Mouse (Mus musculus): ENCODE results near the gene Pinlyp. TPM values are rescaled to one million over a fixed set of nuclear protein-coding genes. Genes with fewer than 3 reads are reported as not detected.
A peak's percentile ranks its signal among the peaks of the same experiment; 100 is the strongest.
"Not testable (repeated sequence)": the region's sequence is repeated elsewhere in the genome, so short reads cannot be mapped to it uniquely, and the experiment has no call there.

Pinlyp gene
- polyA plus RNA-seq, 1 experiment from 2014 or later, result 0.26 TPM

DNA sequence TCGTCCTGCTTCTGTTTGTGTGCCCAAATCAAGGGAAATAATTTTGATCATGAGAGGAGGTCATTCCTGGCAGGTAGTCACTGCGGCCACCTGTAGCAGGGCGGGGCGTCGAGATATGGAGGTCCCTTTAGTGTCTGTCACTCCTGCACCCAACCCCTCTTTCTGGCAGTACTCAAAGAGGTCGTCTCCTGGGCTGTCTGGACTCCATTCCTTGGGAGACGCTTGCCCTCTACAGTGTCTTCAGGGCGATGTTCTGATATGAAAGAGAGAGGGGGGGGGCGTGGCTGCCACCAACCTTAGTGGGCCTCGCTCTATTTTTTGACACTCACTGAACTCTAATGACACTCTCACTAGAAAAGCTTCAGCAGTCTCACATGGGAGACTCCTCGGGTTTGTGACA lies 16.3 kb downstream of the Pinlyp start:
- TF ChIP-seq CTCF (IDR thresholded peaks at IDR 0.05), result no peak
- H3K27me3 ChIP-seq, result no peaks in the 10 kb centered on the region
- in situ Hi-C loops (cut with MboI; ENCODE audit: low pct_unique_long_range_greater_than_20kb), result no loop called here
- DNase-seq (ENCODE audit: low read depth, low spot score), result no peak
- ChIA-PET POLR2A (interaction anchor here (1.2 to 2.6 kb wide), 3 partner anchors 11 to 19 kb away, joined by 3 to 15 read pairs (median 7); partner anchors contain the start of genes Pinlyp and Xrcc1), CTCF (interaction anchor here (1.4 to 3.0 kb wide), 3 partner anchors 18 to 56 kb away, joined by 5 to 32 read pairs (median 10); partner anchors contain the start of genes Pinlyp, Xrcc1 and Zfp428)
- ATAC-seq, result no peak

DNA sequence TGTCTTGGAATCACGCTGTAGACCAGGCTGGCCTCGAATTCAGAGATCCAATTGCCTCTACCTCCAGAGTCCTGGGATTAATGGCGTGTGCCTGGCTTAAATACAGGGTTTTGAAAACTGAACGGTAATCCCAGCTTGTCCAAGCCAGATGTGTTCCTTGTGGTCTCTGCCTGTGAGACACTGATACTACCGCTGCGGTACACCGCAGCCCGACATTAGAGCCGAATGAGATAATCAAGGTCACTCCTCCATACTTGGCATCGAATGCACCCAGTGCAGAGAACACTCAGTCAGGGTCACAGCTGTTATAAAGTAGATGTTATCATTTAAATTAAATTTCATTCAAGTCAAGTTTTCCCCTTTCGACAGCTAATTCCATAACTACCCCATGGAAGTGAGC lies 17.1 kb downstream of the Pinlyp start:
- ATAC-seq (no peak), DNase-seq (ENCODE audit: low read depth, low spot score) (no peak)
- H3K27me3 ChIP-seq, result no peaks in the 10 kb centered on the region
- ChIA-PET CTCF (no interaction called here), POLR2A (interaction anchor here (0.6 kb wide), 1 partner anchor 44 kb away, joined by 4 read pairs; no protein-coding TSS in a partner anchor)
- in situ Hi-C loops (cut with MboI; ENCODE audit: low pct_unique_long_range_greater_than_20kb), result no loop called here
- no peak for TF ChIP-seq CTCF (IDR thresholded peaks at IDR 0.05)

DNA sequence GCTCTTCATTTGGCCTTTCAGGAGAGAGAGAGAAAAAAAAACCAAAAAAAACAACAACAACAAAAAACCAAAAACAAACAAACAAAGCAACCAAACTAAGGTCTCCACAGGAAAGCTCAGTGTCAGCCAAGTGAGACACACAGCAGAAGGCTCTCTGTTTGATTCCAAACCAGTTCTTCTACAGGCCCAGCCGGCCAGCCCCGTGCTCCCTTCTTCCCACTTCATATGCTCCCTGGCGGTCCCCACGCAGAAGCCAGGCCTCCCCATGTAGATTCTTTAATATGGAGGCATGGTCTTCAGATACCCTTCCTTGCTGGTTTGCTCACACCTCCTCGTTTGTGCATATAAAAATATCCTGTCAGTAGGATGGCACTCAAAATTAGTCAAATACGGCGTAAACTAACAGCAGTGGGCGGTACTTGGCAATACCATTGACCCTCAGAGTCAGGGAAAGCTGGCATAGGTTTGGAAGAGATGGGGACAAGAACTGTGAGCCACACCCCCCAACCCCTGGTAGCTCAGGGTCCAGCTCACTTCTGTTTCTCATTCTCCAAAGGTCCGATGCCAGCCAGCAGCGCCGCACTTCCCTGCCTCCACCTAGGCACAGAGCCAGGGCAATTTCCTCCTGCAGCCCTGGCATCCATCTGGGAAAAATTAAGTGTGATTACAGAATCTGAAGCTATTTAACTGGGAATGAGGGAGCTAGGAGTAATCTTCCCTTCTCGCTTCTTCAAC lies 20.1 kb downstream of the Pinlyp start:
- H3K27me3 ChIP-seq, result no peaks in the 10 kb centered on the region
- POLR2A ChIA-PET, result interaction anchor here (1.2 kb wide), 1 partner anchor 18 kb away, joined by 5 read pairs; the partner anchor contains the start of gene Zfp428
- CTCF ChIA-PET, result interaction anchor here (0.9 to 1.8 kb wide), 4 partner anchors 12 to 118 kb away, joined by 3 to 4 read pairs (median 4); no protein-coding TSS in a partner anchor
- DNase-seq (ENCODE audit: low read depth, low spot score) (no peak), ATAC-seq (no peak)
- no peak for TF ChIP-seq CTCF (IDR thresholded peaks at IDR 0.05)
- in situ Hi-C loops (cut with MboI; ENCODE audit: low pct_unique_long_range_greater_than_20kb), result no loop called here

DNA sequence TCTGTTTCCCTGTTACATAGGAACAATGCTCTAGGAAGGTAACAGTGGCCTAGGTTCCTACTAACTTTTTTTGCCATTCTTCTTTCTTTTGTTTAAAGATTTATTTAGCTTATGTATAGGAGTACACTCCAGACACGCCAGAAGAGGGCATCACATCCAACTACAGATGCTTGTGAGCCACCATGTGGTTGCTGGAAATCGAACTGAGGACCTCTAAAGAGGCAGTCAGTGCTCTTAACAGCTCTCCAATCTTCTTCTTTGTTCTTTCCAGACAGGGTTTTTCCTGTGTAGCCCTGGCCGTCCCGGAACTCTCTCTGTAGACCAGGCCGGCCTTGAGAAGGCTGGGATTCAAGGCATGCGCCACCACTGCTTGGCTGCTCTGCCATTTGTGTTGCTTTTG lies 20.9 kb downstream of the Pinlyp start:
- in situ Hi-C loops (cut with MboI; ENCODE audit: low pct_unique_long_range_greater_than_20kb), result no loop called here
- CTCF ChIA-PET, result interaction anchor here (0.9 to 1.1 kb wide), 5 partner anchors 13 to 118 kb away, joined by 3 to 4 read pairs (median 3); partner anchors contain the start of genes Pinlyp and Xrcc1
- ATAC-seq, result no peak
- no peak for TF ChIP-seq CTCF (IDR thresholded peaks at IDR 0.05)
- POLR2A ChIA-PET, result no interaction called here
- DNase-seq (ENCODE audit: low read depth, low spot score), result no peak
- H3K27me3 ChIP-seq, result no peaks in the 10 kb centered on the region

DNA sequence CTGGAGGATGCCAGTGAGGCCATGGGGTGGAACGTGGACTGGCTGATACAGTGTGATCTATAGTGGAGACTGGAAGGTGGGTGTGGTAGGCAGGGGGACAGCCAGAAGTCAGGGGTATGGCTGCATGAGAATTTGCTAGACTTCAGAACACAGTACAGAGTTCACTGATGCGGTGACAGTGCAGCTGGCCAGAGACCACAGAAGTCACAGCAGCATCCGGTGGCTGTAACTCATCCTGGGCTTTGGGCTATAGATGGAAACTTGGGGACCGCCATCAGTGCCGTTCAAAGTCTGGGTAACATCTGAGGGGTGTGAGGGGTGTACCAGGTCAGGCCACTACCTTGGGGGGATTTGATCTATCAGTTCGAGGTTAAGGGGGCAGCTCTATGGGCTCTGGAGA lies 22.2 kb downstream of the Pinlyp start:
- in situ Hi-C loops (cut with MboI; ENCODE audit: low pct_unique_long_range_greater_than_20kb), result no loop called here
- no peak for TF ChIP-seq CTCF (IDR thresholded peaks at IDR 0.05)
- ChIA-PET POLR2A (interaction anchor here (1.3 kb wide), 1 partner anchor 19 kb away, joined by 3 read pairs; no protein-coding TSS in a partner anchor), CTCF (interaction anchor here (1.0 kb wide), 2 partner anchors 10 to 14 kb away, joined by 3 read pairs; no protein-coding TSS in a partner anchor)
- no peaks in the 10 kb centered on the region for H3K27me3 ChIP-seq
- ATAC-seq, result peak; percentile 42
- DNase-seq (ENCODE audit: low read depth, low spot score), result no peak

DNA sequence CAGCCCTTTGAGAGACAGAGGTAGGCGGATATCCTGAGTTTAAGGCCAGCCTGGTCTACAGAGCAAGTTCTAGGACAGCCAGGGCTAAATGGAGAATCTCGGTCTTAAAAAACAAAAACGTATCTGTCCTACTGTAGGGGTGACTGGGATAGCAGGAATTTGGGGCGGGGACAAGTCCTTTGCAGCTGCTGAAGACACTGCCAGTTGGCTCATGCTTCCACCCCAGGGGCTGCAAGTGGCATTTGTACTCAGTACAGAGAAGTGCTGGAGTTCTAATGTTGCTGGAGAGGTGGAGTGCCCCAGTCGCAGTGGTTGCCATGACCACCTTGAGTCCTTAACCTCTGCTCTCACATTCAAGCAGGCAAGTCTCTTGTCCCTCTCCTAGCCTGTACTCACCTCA lies 23.1 kb downstream of the Pinlyp start:
- ATAC-seq (no peak), DNase-seq (ENCODE audit: low read depth, low spot score) (no peak)
- CTCF ChIA-PET, result interaction anchor here (1.0 kb wide), 1 partner anchor 9 kb away, joined by 3 read pairs; no protein-coding TSS in a partner anchor
- TF ChIP-seq CTCF (IDR thresholded peaks at IDR 0.05), result no peak
- H3K27me3 ChIP-seq, result no peaks in the 10 kb centered on the region
- POLR2A ChIA-PET, result interaction anchor here (1.3 kb wide), 1 partner anchor 18 kb away, joined by 3 read pairs; no protein-coding TSS in a partner anchor
- in situ Hi-C loops (cut with MboI; ENCODE audit: low pct_unique_long_range_greater_than_20kb), result no loop called here

DNA sequence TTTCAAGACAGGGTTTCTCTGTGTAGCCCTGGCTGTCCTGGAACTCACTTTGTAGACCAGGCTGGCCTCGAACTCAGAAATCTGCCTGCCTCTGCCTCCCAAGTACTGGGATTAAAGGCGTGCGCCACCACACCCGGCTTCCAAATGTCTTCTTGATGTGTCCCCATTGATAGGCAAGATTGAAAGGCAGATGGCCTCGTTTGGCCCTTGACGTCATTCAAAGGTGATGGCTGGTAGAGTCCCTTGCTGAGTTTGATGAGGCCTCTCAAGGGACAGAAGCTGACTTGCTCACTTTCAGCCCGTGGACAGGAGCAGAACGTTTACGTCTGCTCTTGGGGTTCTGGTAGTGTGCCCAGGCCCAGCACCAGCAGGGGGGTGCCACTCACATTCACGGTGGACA lies 25.9 kb downstream of the Pinlyp start:
- DNase-seq (ENCODE audit: low read depth, low spot score); POLR2A ChIA-PET; in situ Hi-C loops (cut with MboI; ENCODE audit: low pct_unique_long_range_greater_than_20kb); CTCF ChIA-PET; H3K27me3 ChIP-seq; ATAC-seq: not testable (repeated sequence)

DNA sequence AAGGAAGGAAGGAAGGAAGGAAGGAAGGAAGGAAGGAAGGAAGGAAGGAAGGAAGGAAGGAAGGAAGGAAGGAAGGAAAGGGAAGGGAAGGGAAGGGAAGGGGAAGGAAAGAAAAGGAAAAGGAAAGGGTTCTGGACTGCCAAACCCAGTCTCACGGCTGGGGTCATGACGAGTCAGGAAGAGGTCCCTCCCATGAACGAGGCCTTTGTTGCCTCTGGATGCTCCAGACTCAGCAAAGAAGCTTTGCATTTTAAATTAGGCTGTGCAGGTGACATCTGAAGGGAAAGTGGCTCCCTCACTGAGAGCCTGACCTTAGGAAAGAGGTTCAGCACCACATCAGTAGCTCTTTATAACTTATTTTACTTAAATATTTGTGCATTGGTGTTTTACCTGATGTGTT lies 26.8 kb downstream of the Pinlyp start:
- DNase-seq (ENCODE audit: low read depth, low spot score) (no peak), ATAC-seq (no peak)
- no peaks in the 10 kb centered on the region for H3K27me3 ChIP-seq
- TF ChIP-seq CTCF (IDR thresholded peaks at IDR 0.05), result no peak
- in situ Hi-C loops (cut with MboI; ENCODE audit: low pct_unique_long_range_greater_than_20kb), result no loop called here
- ChIA-PET POLR2A (interaction anchor here (0.7 to 1.9 kb wide), 2 partner anchors 12 to 13 kb away, joined by 3 to 8 read pairs; partner anchors contain the start of gene Zfp428), CTCF (no interaction called here)

DNA sequence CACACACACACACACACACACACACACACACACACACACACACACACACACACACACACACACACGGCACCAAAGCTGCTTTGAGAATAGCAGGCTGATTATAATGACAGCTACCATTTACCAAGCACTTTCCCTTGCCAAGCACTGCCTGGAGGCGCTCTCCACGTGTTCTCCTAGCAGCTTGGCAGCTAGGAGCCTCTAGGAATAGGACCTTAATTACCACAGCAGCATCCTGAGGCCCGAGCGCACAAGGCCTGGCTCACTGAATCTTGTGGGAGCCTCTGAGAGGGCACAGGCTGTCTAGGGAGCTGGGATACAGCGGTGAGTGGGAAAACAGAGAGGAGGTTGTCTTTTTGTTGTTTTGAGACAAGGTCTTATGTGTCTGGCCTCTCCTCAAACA lies 28.3 kb downstream of the Pinlyp start:
- in situ Hi-C loops (cut with MboI; ENCODE audit: low pct_unique_long_range_greater_than_20kb), result no loop called here

DNA sequence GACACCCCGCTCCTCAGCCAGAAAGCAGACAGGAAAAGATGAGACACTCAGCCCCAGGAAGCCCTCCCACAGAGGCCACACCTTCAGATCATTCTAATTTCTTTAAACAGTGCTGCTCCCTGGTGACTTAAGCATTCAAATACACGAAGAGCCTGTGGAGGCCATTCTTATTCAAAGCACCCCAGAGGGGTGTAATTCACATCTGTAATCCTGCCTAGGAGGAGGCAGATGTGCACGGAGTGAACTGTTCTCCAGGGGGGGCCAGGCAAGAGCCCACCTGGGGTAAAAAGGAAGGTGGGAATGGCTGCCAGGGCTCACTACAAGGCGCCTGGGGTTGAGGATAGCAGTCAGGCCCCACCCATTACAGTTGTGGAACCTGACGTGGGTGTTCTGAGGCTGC lies 28.8 kb downstream of the Pinlyp start:
- in situ Hi-C loops (cut with MboI; ENCODE audit: low pct_unique_long_range_greater_than_20kb), result no loop called here
- no peaks in the 10 kb centered on the region for H3K27me3 ChIP-seq
- POLR2A ChIA-PET, result interaction anchor here (1.9 kb wide), 1 partner anchor 9 kb away, joined by 8 read pairs; the partner anchor contains the start of gene Zfp428
- ATAC-seq (no peak), DNase-seq (ENCODE audit: low read depth, low spot score) (no peak)
- TF ChIP-seq CTCF (IDR thresholded peaks at IDR 0.05), result no peak
- CTCF ChIA-PET, result interaction anchor here (1.5 to 1.8 kb wide), 2 partner anchors 9 to 43 kb away, joined by 5 to 7 read pairs; no protein-coding TSS in a partner anchor

More for the DNA sequence above, 28.3 kb downstream of the Pinlyp start:
- POLR2A ChIA-PET, result interaction anchor here (1.9 kb wide), 1 partner anchor 10 kb away, joined by 8 read pairs; the partner anchor contains the start of gene Zfp428
- no peak for ATAC-seq
- CTCF ChIA-PET, result interaction anchor here (1.5 to 1.8 kb wide), 2 partner anchors 9 to 44 kb away, joined by 5 to 7 read pairs; no protein-coding TSS in a partner anchor
- no peak for TF ChIP-seq CTCF (IDR thresholded peaks at IDR 0.05)
- DNase-seq (ENCODE audit: low read depth, low spot score), result no peak
- no peaks in the 10 kb centered on the region for H3K27me3 ChIP-seq

DNA sequence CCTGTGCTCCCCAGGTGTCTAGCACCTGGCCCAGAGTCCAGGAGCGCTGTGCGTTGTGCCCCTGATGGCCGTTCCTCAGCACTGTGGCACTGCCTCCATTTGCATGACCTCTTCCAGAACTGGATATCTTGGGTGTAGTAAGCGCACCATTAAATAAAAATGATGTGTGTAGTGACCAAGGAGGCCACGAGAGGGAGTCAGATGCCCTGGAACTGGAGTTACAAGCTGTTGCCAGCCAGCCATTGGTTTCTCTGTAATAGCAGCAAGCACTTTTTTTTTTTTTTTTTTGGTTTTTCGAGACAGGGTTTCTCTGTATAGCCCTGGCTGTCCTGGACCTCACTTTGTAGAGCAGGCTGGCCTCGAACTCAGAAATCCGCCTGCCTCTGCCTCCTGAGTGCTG lies 29.6 kb downstream of the Pinlyp start:
- POLR2A ChIA-PET, result interaction anchor here (1.1 kb wide), 1 partner anchor 9 kb away, joined by 3 read pairs; no protein-coding TSS in a partner anchor
- CTCF ChIA-PET, result interaction anchor here (1.5 kb wide), 1 partner anchor 42 kb away, joined by 5 read pairs; no protein-coding TSS in a partner anchor
- H3K27me3 ChIP-seq; DNase-seq (ENCODE audit: low read depth, low spot score); ATAC-seq; in situ Hi-C loops (cut with MboI; ENCODE audit: low pct_unique_long_range_greater_than_20kb): not testable (repeated sequence)
